Mouse (Mus musculus) brain, embryonic 14.5 days (tissue): ENCODE results near the gene Ifi205.

Experiments
- CTCF ChIP-seq: fragments of 200-500 bp; IDR thresholded peaks from 2 replicates; pipeline ENCODE4 v1.5.1; 2012; ENCODE audit warnings: inconsistent platforms, mild to moderate bottlenecking, moderate library complexity, borderline replicate concordance; ENCODE audit not compliant: insufficient read depth, insufficient read length; ENCODE audit errors: extremely low read depth
- POLR2A ChIP-seq: fragments of 200-500 bp; IDR thresholded peaks from 2 replicates; pipeline ENCODE4 v1.6.1; 2012; ENCODE audit warnings: mild to moderate bottlenecking, inconsistent platforms, borderline replicate concordance; ENCODE audit not compliant: poor library complexity, insufficient read depth, insufficient read length, severe bottlenecking; ENCODE audit errors: extremely low read depth

- TF ChIP-seq POLR2A (no peak), CTCF (no peak)
Measured at GRCm38 (mm10) chr1:173995003-173995402, 36.6 kb downstream of the Ifi205 start.
